Mouse (Mus musculus): ENCODE results near the gene Gm1527. TPM values are rescaled to one million over a fixed set of nuclear protein-coding genes. Genes with fewer than 3 reads are reported as not detected.
A peak's percentile ranks its signal among the peaks of the same experiment; 100 is the strongest.
"Not testable (repeated sequence)": the region's sequence is repeated elsewhere in the genome, so short reads cannot be mapped to it uniquely, and the experiment has no call there.

Gene Gm1527
- not detected in 2 replicates for polyA plus RNA-seq (2014; fragmentation: Nextera tagmentation; extraction: Ambion mirVana)

- H3K27me3 ChIP-seq (ENCODE audit: control insufficient read depth, insufficient read depth, low read length), result no peaks in the 10 kb centered on the region
- H3K9me3 ChIP-seq (ENCODE audit: control insufficient read depth, low read length), result no peaks in the 10 kb centered on the region
- no peaks in the 10 kb centered on the region for H3K36me3 ChIP-seq (replicated peaks; ENCODE audit: control insufficient read depth, insufficient read depth)
- ATAC-seq (ENCODE audit: low FRiP score), result no peak
- H3K4me2 ChIP-seq (replicated peaks), result no peak within 1 kb of the TSS
- WGBS, result 93% methylated on average over 1 of the region's 1 CpGs
- no peak within 1 kb of the TSS for H3K9ac ChIP-seq
- no peak within 1 kb of the TSS for H3K4me3 ChIP-seq (replicated peaks; ENCODE audit: low read length)
- no peak for DNase-seq (ENCODE audit: low spot score)
- no peaks in the 10 kb centered on the region for H3K4me1 ChIP-seq (replicated peaks; ENCODE audit: control insufficient read depth, insufficient read depth, low read length)
- H3K27ac ChIP-seq, result no peak within 1 kb of the TSS
Measured at GRCm38 (mm10) chr3:28892317-28892716, at the start of gene Gm1527. Gm1527 (plus strand) TSS chr3:28892617.

GRCm38 (mm10) chr3:28843231-28843630 lies 49.2 kb upstream of the Gm1527 start:
- no peak overlapping the region for H3K4me3 ChIP-seq (replicated peaks; ENCODE audit: low read length)
- no peaks in the 10 kb centered on the region for H3K9me3 ChIP-seq (ENCODE audit: control insufficient read depth, low read length)
- H3K36me3 ChIP-seq (replicated peaks; ENCODE audit: control insufficient read depth, insufficient read depth), result no peaks in the 10 kb centered on the region
- no peaks in the 10 kb centered on the region for H3K4me1 ChIP-seq (replicated peaks; ENCODE audit: control insufficient read depth, insufficient read depth, low read length)
- H3K27ac ChIP-seq, result no peak overlapping the region
- no peak overlapping the region for H3K9ac ChIP-seq
- H3K27me3 ChIP-seq (ENCODE audit: control insufficient read depth, insufficient read depth, low read length), result no peaks in the 10 kb centered on the region
- 34% methylated on average over 8 of the region's 8 CpGs for WGBS
- DNase-seq (ENCODE audit: low spot score) (no peak), ATAC-seq (ENCODE audit: low FRiP score) (no peak)
- no peak overlapping the region for H3K4me2 ChIP-seq (replicated peaks)

- no peak overlapping the region for H3K4me3 ChIP-seq (replicated peaks; ENCODE audit: low read length)
- H3K27ac ChIP-seq, result no peak overlapping the region
- H3K9ac ChIP-seq, result no peak overlapping the region
- DNase-seq (ENCODE audit: low spot score), result no peak
- H3K36me3 ChIP-seq (replicated peaks; ENCODE audit: control insufficient read depth, insufficient read depth), result no peaks in the 10 kb centered on the region
- no peaks in the 10 kb centered on the region for H3K9me3 ChIP-seq (ENCODE audit: control insufficient read depth, low read length)
- no peaks in the 10 kb centered on the region for H3K27me3 ChIP-seq (ENCODE audit: control insufficient read depth, insufficient read depth, low read length)
- no peak overlapping the region for H3K4me2 ChIP-seq (replicated peaks)
- no peaks in the 10 kb centered on the region for H3K4me1 ChIP-seq (replicated peaks; ENCODE audit: control insufficient read depth, insufficient read depth, low read length)
- no peak for ATAC-seq (ENCODE audit: low FRiP score)
Measured at GRCm38 (mm10) chr3:28847115-28847514, 45.3 kb upstream of the Gm1527 start.

GRCm38 (mm10) chr3:28852174-28852573 lies 40.2 kb upstream of the Gm1527 start:
- not testable (repeated sequence) for H3K9ac ChIP-seq; H3K27ac ChIP-seq; H3K9me3 ChIP-seq (ENCODE audit: control insufficient read depth, low read length); H3K27me3 ChIP-seq (ENCODE audit: control insufficient read depth, insufficient read depth, low read length); DNase-seq (ENCODE audit: low spot score); H3K4me1 ChIP-seq (replicated peaks; ENCODE audit: control insufficient read depth, insufficient read depth, low read length); H3K4me2 ChIP-seq (replicated peaks); ATAC-seq (ENCODE audit: low FRiP score); H3K4me3 ChIP-seq (replicated peaks; ENCODE audit: low read length); H3K36me3 ChIP-seq (replicated peaks; ENCODE audit: control insufficient read depth, insufficient read depth)
- 92% methylated on average over 3 of the region's 3 CpGs for WGBS

- not testable (repeated sequence) for H3K27ac ChIP-seq; H3K4me2 ChIP-seq (replicated peaks); H3K4me3 ChIP-seq (replicated peaks; ENCODE audit: low read length); DNase-seq (ENCODE audit: low spot score); H3K27me3 ChIP-seq (ENCODE audit: control insufficient read depth, insufficient read depth, low read length); H3K9me3 ChIP-seq (ENCODE audit: control insufficient read depth, low read length); H3K9ac ChIP-seq; H3K36me3 ChIP-seq (replicated peaks; ENCODE audit: control insufficient read depth, insufficient read depth); H3K4me1 ChIP-seq (replicated peaks; ENCODE audit: control insufficient read depth, insufficient read depth, low read length)
- 0 out of 2 replicates have a peak, but pooled peaks have one; percentile 46 for ATAC-seq (ENCODE audit: low FRiP score)
Measured at GRCm38 (mm10) chr3:28859630-28860392, 32.6 kb upstream of the Gm1527 start.

- not testable (repeated sequence) for H3K27ac ChIP-seq; H3K27me3 ChIP-seq (ENCODE audit: control insufficient read depth, insufficient read depth, low read length); DNase-seq (ENCODE audit: low spot score); H3K4me1 ChIP-seq (replicated peaks; ENCODE audit: control insufficient read depth, insufficient read depth, low read length); ATAC-seq (ENCODE audit: low FRiP score); H3K36me3 ChIP-seq (replicated peaks; ENCODE audit: control insufficient read depth, insufficient read depth); H3K9ac ChIP-seq; H3K4me3 ChIP-seq (replicated peaks; ENCODE audit: low read length); H3K9me3 ChIP-seq (ENCODE audit: control insufficient read depth, low read length); H3K4me2 ChIP-seq (replicated peaks)
- 77% methylated on average over 6 of the region's 6 CpGs for WGBS
Measured at GRCm38 (mm10) chr3:28896966-28897365, 4.5 kb downstream of the Gm1527 start.

GRCm38 (mm10) chr3:28965931-28966330 lies 73.5 kb downstream of the Gm1527 start:
- 98% methylated on average over 2 of the region's 2 CpGs for WGBS
- no peak for DNase-seq (ENCODE audit: low spot score)
- no peaks in the 10 kb centered on the region for H3K4me1 ChIP-seq (replicated peaks; ENCODE audit: control insufficient read depth, insufficient read depth, low read length)

GRCm38 (mm10) chr3:28968851-28969250 lies 76.4 kb downstream of the Gm1527 start:
- Histone ChIP-seq H3K9ac (no peak overlapping the region), H3K9me3 (ENCODE audit: control insufficient read depth, low read length) (no peaks in the 10 kb centered on the region), H3K36me3 (replicated peaks; ENCODE audit: control insufficient read depth, insufficient read depth) (no peaks in the 10 kb centered on the region), H3K4me2 (replicated peaks) (no peak overlapping the region), H3K27me3 (ENCODE audit: control insufficient read depth, insufficient read depth, low read length) (no peaks in the 10 kb centered on the region), H3K4me1 (replicated peaks; ENCODE audit: control insufficient read depth, insufficient read depth, low read length) (no peaks in the 10 kb centered on the region), H3K27ac (no peak overlapping the region), H3K4me3 (replicated peaks; ENCODE audit: low read length) (no peak overlapping the region)
- ATAC-seq (ENCODE audit: low FRiP score), result no peak; the same call in 1 of the 2 replicates
- WGBS, result 3% methylated on average over 4 of the region's 4 CpGs
- peak; percentile 82 for DNase-seq (ENCODE audit: low spot score)

More at GRCm38 (mm10) chr3:28965931-28966330, 73.5 kb downstream of the Gm1527 start:
- Histone ChIP-seq H3K4me2 (replicated peaks) (no peak overlapping the region), H3K27ac (no peak overlapping the region), H3K9ac (no peak overlapping the region), H3K36me3 (replicated peaks; ENCODE audit: control insufficient read depth, insufficient read depth) (no peaks in the 10 kb centered on the region), H3K9me3 (ENCODE audit: control insufficient read depth, low read length) (no peaks in the 10 kb centered on the region), H3K27me3 (ENCODE audit: control insufficient read depth, insufficient read depth, low read length) (no peaks in the 10 kb centered on the region), H3K4me3 (replicated peaks; ENCODE audit: low read length) (no peak overlapping the region)
- ATAC-seq (ENCODE audit: low FRiP score), result no peak

Data from hindbrain, embryonic 14.5 days (tissue).